In genomic region chr6:146576903-146577302, GRCm38 (mm10) we compare ENCODE assay signal across 8 mouse cellular contexts. TPM values are rescaled to one million over a fixed set of nuclear protein-coding genes. Genes with fewer than 3 reads are reported as not detected.
DNase-seq lines count a peak whose midpoint lies in the region; ATAC-seq lines count a peak whose summit lies in the region.

Gene Fgfr1op2, plus strand, starts transcription at chr6:146577203.

- WGBS in lung, embryonic 16.5 days, result under 1% methylated on average over 13 of the region's 13 CpGs
- WGBS in embryonic facial prominence, embryonic 10.5 days, result under 1% methylated on average over 13 of the region's 13 CpGs
- under 1% methylated on average over 13 of the region's 13 CpGs for WGBS in heart, embryonic 12.5 days

- peaks cover 20% of the 10 kb centered on the region for H3K4me1 ChIP-seq in lung, embryonic 16.5 days (replicated peaks; ENCODE audit: control insufficient read depth, insufficient read depth, low read length)
- H3K4me1 ChIP-seq in embryonic facial prominence, embryonic 10.5 days, result peaks cover 39% of the 10 kb centered on the region
- peaks cover 18% of the 10 kb centered on the region for H3K4me1 ChIP-seq in heart, embryonic 12.5 days (replicated peaks)

- intact Hi-C loops in left cerebral cortex, postnatal 10 days (cut with DNase I), result no loop called here

- no peaks in the 10 kb centered on the region for H3K9me3 ChIP-seq in lung, embryonic 16.5 days (ENCODE audit: control insufficient read depth, low read length)
- no peaks in the 10 kb centered on the region for H3K9me3 ChIP-seq in embryonic facial prominence, embryonic 10.5 days
- H3K9me3 ChIP-seq in heart, embryonic 12.5 days (replicated peaks), result no peaks in the 10 kb centered on the region

- DNase-seq in lung, postnatal 14 days, result no peak
- DNase-seq in embryonic facial prominence, embryonic 10.5 days (ENCODE audit: low spot score), result no peak
- no peak for DNase-seq in left cerebral cortex, postnatal 10 days (ENCODE audit: extremely low spot score in 1 of 2, low spot score in 2 of 2)
- DNase-seq in spleen, postnatal 36 days (ENCODE audit: low spot score in 2 of 2), result no peak
- no peak for DNase-seq in retina, embryonic 14.5 days (ENCODE audit: low spot score)

- H3K27ac ChIP-seq in lung, embryonic 16.5 days (ENCODE audit: low read length), result peak within 1 kb of the TSS; percentile 98
- peak within 1 kb of the TSS; percentile 98 for H3K27ac ChIP-seq in embryonic facial prominence, embryonic 10.5 days (replicated peaks)
- H3K27ac ChIP-seq in heart, embryonic 12.5 days (ENCODE audit: poor library complexity, severe bottlenecking), result peak within 1 kb of the TSS; percentile 96

- no peak for ATAC-seq in lung, embryonic 16.5 days (ENCODE audit: low read depth)
- no peak; the same call in 1 of the 2 replicates for ATAC-seq in heart, embryonic 12.5 days (ENCODE audit: insufficient number of reproducible peaks, low FRiP score)
- no peak for ATAC-seq in monocyte, adult 5-6 weeks (replicated peaks; ENCODE audit: insufficient number of reproducible peaks, low FRiP score, low TSS enrichment, poor library complexity, severe bottlenecking)

- H3K36me3 ChIP-seq in lung, embryonic 16.5 days (ENCODE audit: control insufficient read depth, insufficient read depth, low read length), result peaks cover 3% of the 10 kb centered on the region; the same call in 1 of the 2 replicates
- H3K36me3 ChIP-seq in embryonic facial prominence, embryonic 10.5 days (replicated peaks), result peaks cover 8% of the 10 kb centered on the region
- no peaks in the 10 kb centered on the region for H3K36me3 ChIP-seq in heart, embryonic 12.5 days

- peak within 1 kb of the TSS; percentile 90 for H3K4me3 ChIP-seq in lung, embryonic 16.5 days (ENCODE audit: low read length)
- peak within 1 kb of the TSS; percentile 96 for H3K4me3 ChIP-seq in embryonic facial prominence, embryonic 10.5 days
- H3K4me3 ChIP-seq in heart, embryonic 12.5 days, result peak within 1 kb of the TSS; percentile 95

- peak within 1 kb of the TSS; percentile 90 for H3K4me2 ChIP-seq in lung, embryonic 16.5 days (ENCODE audit: low read depth, low read length)
- H3K4me2 ChIP-seq in heart, embryonic 12.5 days, result peak within 1 kb of the TSS; percentile 95

- peak within 1 kb of the TSS; percentile 97 for H3K9ac ChIP-seq in lung, embryonic 16.5 days (ENCODE audit: low read length)
- peak within 1 kb of the TSS; percentile 97 for H3K9ac ChIP-seq in heart, embryonic 12.5 days

- no peaks in the 10 kb centered on the region for H3K27me3 ChIP-seq in lung, embryonic 16.5 days (ENCODE audit: control insufficient read depth, insufficient read depth, low read depth, low read length)
- no peaks in the 10 kb centered on the region for H3K27me3 ChIP-seq in embryonic facial prominence, embryonic 10.5 days (replicated peaks; ENCODE audit: low read depth, poor library complexity, severe bottlenecking)
- H3K27me3 ChIP-seq in heart, embryonic 12.5 days (replicated peaks), result no peaks in the 10 kb centered on the region

RNA-seq across cellular contexts. Expression of gene Fgfr1op2, which starts in this region (rescaled TPM):
- 102 and 109 TPM in 2 replicates for polyA plus RNA-seq in lung, embryonic 16.5 days (2015; fragmentation: Nextera tagmentation; extraction: Ambion mirVana)
- 80.9 and 86.5 TPM in 2 replicates for polyA plus RNA-seq in embryonic facial prominence, embryonic 10.5 days (2016; fragmentation: Nextera tagmentation; extraction: Ambion mirVana)
- polyA plus RNA-seq in heart, embryonic 12.5 days (2016; fragmentation: Nextera tagmentation; extraction: Ambion mirVana), result 85.9 and 87.0 TPM in 2 replicates
- total RNA-seq in left cerebral cortex, postnatal 10 days (2021), result 10 to 100 TPM; 47.2 to 50.3 TPM
- 234 to 259 TPM (median 240 TPM) in 3 replicates for total RNA-seq in monocyte, adult 5-6 weeks (2017)
